In the genomic region with DNA sequence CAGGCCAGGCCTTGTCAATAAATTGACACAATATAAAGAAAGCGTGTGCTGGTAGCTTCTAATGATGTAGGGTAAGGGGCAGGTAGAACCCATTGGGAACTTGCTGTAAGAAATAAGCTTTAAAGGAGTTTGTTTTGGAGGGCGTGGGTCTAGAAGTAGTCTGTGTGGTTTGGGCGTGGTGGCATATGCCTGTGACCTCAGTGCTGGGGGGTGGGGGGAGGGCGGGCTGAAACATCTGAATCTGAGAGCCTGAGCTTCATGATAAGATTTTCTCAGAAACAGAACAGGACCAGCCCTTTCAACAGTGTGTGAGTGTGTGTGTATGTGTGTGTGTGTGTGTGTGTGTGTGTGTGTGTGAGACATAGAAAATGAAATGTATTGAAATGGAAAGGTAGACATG, we compare ENCODE assay signal across 14 mouse cellular contexts. TPM values are rescaled to one million over a fixed set of nuclear protein-coding genes. Genes with fewer than 3 reads are reported as not detected.
DNase-seq lines count a peak whose midpoint lies in the region; ATAC-seq and TF ChIP-seq lines count a peak whose summit lies in the region.
"Had no signal": no experiment of that assay in that cellular context is flagged by ENCODE, and none has a peak within 500 bp of the region (broad histone marks: within the 10 kb centered on the region; RNA-seq: fewer than 3 reads in every experiment).

No protein-coding gene starts in this region.

- peak; percentile 6 for DNase-seq in thymus, postnatal 14 days
- no peak for DNase-seq in thymus, postnatal 0 days (ENCODE audit: low spot score)
- DNase-seq in c-Kit-positive CD71-positive TER-119-positive erythroid progenitor cells, embryonic 14.5 days (ENCODE audit: low spot score) = peak; percentile 85
- DNase-seq in stomach, postnatal 0 days (ENCODE audit: low spot score) = peak; percentile 77
- DNase-seq in left cerebral cortex, postnatal 14 days (ENCODE audit: low spot score in 2 of 2) = no peak
- no peak for DNase-seq in left cerebral cortex, adult 9 months (ENCODE audit: low spot score in 2 of 2)
- no peak for DNase-seq in cerebellum, postnatal 4 days (ENCODE audit: low spot score in 2 of 2)
- DNase-seq: kidney, adult 8-10 months; lung, embryonic 14.5 days had no signal

- ATAC-seq in liver, embryonic 15.5 days (ENCODE audit: insufficient read depth) = peak; percentile 96
- ATAC-seq in stomach, postnatal 0 days (ENCODE audit: low FRiP score, low TSS enrichment) = peak; percentile 97
- ATAC-seq: forebrain, embryonic 16.5 days; Patski had no signal

- H3K27me3 ChIP-seq in liver, embryonic 15.5 days = no peaks in the 10 kb centered on the region
- H3K27me3 ChIP-seq in stomach, postnatal 0 days (ENCODE audit: control insufficient read depth, insufficient read depth, low read length) = no peaks in the 10 kb centered on the region
- H3K27me3 ChIP-seq: heart, embryonic 15.5 days; Patski had no signal

- H3K4me1 ChIP-seq in liver, embryonic 15.5 days (replicated peaks) = peaks cover 32% of the 10 kb centered on the region
- H3K4me1 ChIP-seq in stomach, postnatal 0 days (replicated peaks; ENCODE audit: control insufficient read depth, insufficient read depth) = no peaks in the 10 kb centered on the region
- H3K4me1 ChIP-seq: heart, embryonic 15.5 days had no signal

- no peak for TF ChIP-seq CTCF in stomach, postnatal 0 days (IDR thresholded peaks at IDR 0.05; ENCODE audit: low read depth)

- H3K9ac ChIP-seq in liver, embryonic 15.5 days = no peak overlapping the region
- H3K9ac ChIP-seq in stomach, postnatal 0 days (ENCODE audit: low read length) = no peak overlapping the region
- H3K9ac ChIP-seq: heart, embryonic 15.5 days; lung, embryonic 14.5 days had no signal

- intact Hi-C loops in left cerebral cortex, postnatal 14 days (cut with DNase I) = no loop called here

- 0 out of 2 replicates have a peak overlapping the region, but pooled peaks have one; percentile 45 for H3K27ac ChIP-seq in liver, embryonic 15.5 days (replicated peaks)
- H3K27ac ChIP-seq in stomach, postnatal 0 days (replicated peaks) = no peak overlapping the region
- H3K27ac ChIP-seq: heart, embryonic 15.5 days had no signal

- H3K9me3 ChIP-seq in liver, embryonic 15.5 days (replicated peaks) = no peaks in the 10 kb centered on the region
- no peaks in the 10 kb centered on the region for H3K9me3 ChIP-seq in stomach, postnatal 0 days (ENCODE audit: control insufficient read depth, low read length)
- H3K9me3 ChIP-seq: heart, embryonic 15.5 days had no signal

- peak overlapping the region; percentile 51 for H3K4me2 ChIP-seq in liver, embryonic 15.5 days
- no peak overlapping the region for H3K4me2 ChIP-seq in stomach, postnatal 0 days (replicated peaks; ENCODE audit: low read depth)
- H3K4me2 ChIP-seq: heart, embryonic 15.5 days; lung, embryonic 14.5 days had no signal

- no peak for TF ChIP-seq EP300 in stomach, postnatal 0 days (optimal IDR thresholded peaks at IDR 0.05)

- no peak overlapping the region for H3K4me3 ChIP-seq in liver, embryonic 15.5 days (replicated peaks)
- H3K4me3 ChIP-seq in stomach, postnatal 0 days (ENCODE audit: low read depth, low read length) = no peak overlapping the region
- H3K4me3 ChIP-seq: heart, embryonic 15.5 days had no signal

- 27% methylated on average over 4 of the region's 4 CpGs for WGBS in liver, embryonic 15.5 days (ENCODE audit: insufficient replicate concordance)
- WGBS in stomach, postnatal 0 days = 56% methylated on average over 4 of the region's 4 CpGs

- no peaks in the 10 kb centered on the region for H3K36me3 ChIP-seq in liver, embryonic 15.5 days (replicated peaks)
- H3K36me3 ChIP-seq in stomach, postnatal 0 days (ENCODE audit: control insufficient read depth, insufficient read depth, low read length) = no peaks in the 10 kb centered on the region
- H3K36me3 ChIP-seq: heart, embryonic 15.5 days had no signal

RNA-seq across cellular contexts. Expression of a gene that starts 17.4 kb away (rescaled TPM):
- polyA plus RNA-seq in thymus, postnatal 0 days (2015; fragmentation: Nextera tagmentation; extraction: Ambion mirVana) = 5.2 and 6.0 TPM in 2 replicates
- polyA plus RNA-seq in liver, embryonic 15.5 days (2015; fragmentation: Nextera tagmentation; extraction: Ambion mirVana) = 5.0 and 5.7 TPM in 2 replicates
- polyA plus RNA-seq in stomach, postnatal 0 days (2015; fragmentation: Nextera tagmentation; extraction: Ambion mirVana) = 3.6 and 4.7 TPM in 2 replicates
- total RNA-seq in left cerebral cortex, postnatal 14 days (2021) = 10 to 100 TPM in 1 of 2 experiments, 1 to 10 TPM in 1; 9.4 to 10.8 TPM

RNA-seq across cellular contexts. Expression of a gene that starts 29.6 kb away (rescaled TPM):
- not detected in 2 replicates for polyA plus RNA-seq in thymus, postnatal 0 days (2015; fragmentation: Nextera tagmentation; extraction: Ambion mirVana)
- not detected in 2 replicates for polyA plus RNA-seq in liver, embryonic 15.5 days (2015; fragmentation: Nextera tagmentation; extraction: Ambion mirVana)
- polyA plus RNA-seq in stomach, postnatal 0 days (2015; fragmentation: Nextera tagmentation; extraction: Ambion mirVana) = not detected in 2 replicates
- 1 to 10 TPM; 1.1 to 3.6 TPM for total RNA-seq in left cerebral cortex, postnatal 14 days (2021)
- polyA plus RNA-seq: embryonic facial prominence, embryonic 11.5 days; heart, embryonic 15.5 days; lung, embryonic 14.5 days; Patski had no signal

RNA-seq across cellular contexts. Expression of a gene that starts 55.3 kb away (rescaled TPM):
- polyA plus RNA-seq in thymus, postnatal 0 days (2015; fragmentation: Nextera tagmentation; extraction: Ambion mirVana) = 25.0 and 25.2 TPM in 2 replicates
- polyA plus RNA-seq in liver, embryonic 15.5 days (2015; fragmentation: Nextera tagmentation; extraction: Ambion mirVana) = 12.9 and 13.4 TPM in 2 replicates
- 23.6 and 24.5 TPM in 2 replicates for polyA plus RNA-seq in stomach, postnatal 0 days (2015; fragmentation: Nextera tagmentation; extraction: Ambion mirVana)
- total RNA-seq in left cerebral cortex, postnatal 14 days (2021) = 10 to 100 TPM; 44.6 to 46.1 TPM

Comparison
In these comparisons a context has a peak if more than half of its experiments do, and no peak if none do; other contexts are left out.
1. DNase-seq: peak in thymus, postnatal 14 days (single experiment), c-Kit-positive CD71-positive TER-119-positive erythroid progenitor cells, embryonic 14.5 days (single experiment) and stomach, postnatal 0 days (single experiment); none in thymus, postnatal 0 days (single experiment), left cerebral cortex, postnatal 14 days (0 of 2), left cerebral cortex, adult 9 months (0 of 2) and cerebellum, postnatal 4 days (0 of 2).